Mouse (Mus musculus) liver, adult 2 months (tissue): ENCODE data around the gene Mt2. TPM values are rescaled to one million over a fixed set of nuclear protein-coding genes. Genes with fewer than 3 reads are reported as not detected.
A peak's percentile ranks its signal among the peaks of the same experiment; 100 is the strongest.

Experiments
- DNase-seq: peaks from one replicate; pipeline ENCODE4 v3.0.0-alpha.2; 2011; ENCODE audit warnings: low read depth, low spot score; ENCODE audit errors: extremely low read depth
- H3K27ac ChIP-seq: fragments of 200-500 bp; replicated peaks from 2 replicates; pipeline ENCODE4 v1.5.1; 2012; ENCODE audit warnings: low read depth, mild to moderate bottlenecking, control low read depth, inconsistent platforms, low read length; ENCODE audit not compliant: insufficient read depth
- H3K27me3 ChIP-seq: fragments of 200-500 bp; 2 replicates; pipeline ENCODE4 v1.6.1; 2012; ENCODE audit warnings: mild to moderate bottlenecking, moderate library complexity, low read length, inconsistent platforms; ENCODE audit not compliant: control insufficient read depth, insufficient read depth
- H3K36me3 ChIP-seq: fragments of 200-500 bp; 2 replicates; pipeline ENCODE4 v1.6.1; 2012; ENCODE audit warnings: low read length, inconsistent platforms; ENCODE audit not compliant: control insufficient read depth, insufficient read depth
- H3K4me1 ChIP-seq: fragments of 200-500 bp; 2 replicates; pipeline ENCODE4 v1.6.1; 2011; ENCODE audit warnings: low read length; ENCODE audit not compliant: control insufficient read depth, insufficient read depth
- H3K4me3 ChIP-seq: fragments of 200-500 bp; 2 replicates; pipeline ENCODE4 v1.5.1; 2011; ENCODE audit warnings: low read depth, mild to moderate bottlenecking, control low read depth, low read length, moderate library complexity; ENCODE audit not compliant: insufficient read depth
- H3K79me2 ChIP-seq: fragments of 200-500 bp; 2 replicates; pipeline ENCODE4 v1.6.1; 2012; ENCODE audit warnings: inconsistent platforms, mild to moderate bottlenecking, low read length, moderate library complexity; ENCODE audit not compliant: control insufficient read depth, insufficient read depth
- H3K9ac ChIP-seq: fragments of 200-500 bp; 2 replicates; pipeline ENCODE4 v1.6.1; 2012; ENCODE audit warnings: low read depth, mild to moderate bottlenecking, control low read depth, inconsistent platforms, low read length
- CTCF ChIP-seq: fragments of 200-500 bp; IDR thresholded peaks from 2 replicates; pipeline ENCODE4 v1.5.1; 2011; ENCODE audit warnings: low read depth, low read length, control low read depth
- POLR2A ChIP-seq: fragments of 200-500 bp; IDR thresholded peaks from 2 replicates; pipeline ENCODE4 v1.6.1; 2011; ENCODE audit warnings: low read length, control low read depth; ENCODE audit not compliant: insufficient read depth; ENCODE audit errors: extremely low read depth
- WGBS: fragments of 180-500 bp; shearing (Covaris S2); methylation state at CpG from one replicate; pipeline ENCODE4 v1.1.7; 2018; 5-methylcytosine and 5-hydroxymethylcytosine counted together
- polyA plus RNA-seq: library from polyadenylated mRNA; depleted of rRNA; stranded (reverse); fragments of >200 nt; gene quantifications from 2 replicates; pipeline ENCODE4 v1.2.3, GENCODE M21; 2012; rRNA removed
- total RNA-seq: library from RNA; depleted of rRNA; stranded (reverse); fragments of >200 nt; gene quantifications from 2 replicates; pipeline ENCODE4 v1.2.3, GENCODE M21; 2014; rRNA removed

The Mt2 gene
- total and polyA plus RNA-seq, 2 experiments: 9.4 to 120 TPM

DNA sequence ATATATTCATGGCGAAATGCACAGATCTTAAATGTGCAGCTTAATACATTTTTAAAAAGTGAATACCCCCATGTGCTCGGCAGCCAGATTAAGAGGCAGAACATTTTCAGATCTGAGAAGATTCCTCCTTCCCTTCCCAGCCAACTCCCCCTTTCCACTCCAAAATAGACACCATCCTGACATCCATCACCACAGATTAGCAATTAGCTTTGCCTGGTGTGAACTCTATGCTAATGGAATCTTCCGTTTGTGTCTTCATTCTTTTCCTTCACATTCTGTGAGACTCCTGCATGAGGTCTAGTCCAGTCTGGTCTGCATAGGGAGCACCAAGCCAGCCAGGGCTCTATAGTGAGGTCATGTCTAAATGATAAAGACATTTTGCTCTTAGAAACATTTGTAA, 37.8 kb downstream of the Mt2 start:
- Histone ChIP-seq H3K36me3 (no peaks in the 10 kb centered on the region), H3K4me1 (peaks cover 3% of the 10 kb centered on the region; the same call in 1 of the 2 replicates), H3K79me2 (no peaks in the 10 kb centered on the region; the same call in 1 of the 2 replicates), H3K27ac (no peak overlapping the region), H3K27me3 (no peaks in the 10 kb centered on the region), H3K4me3 (no peak overlapping the region), H3K9ac (no peak overlapping the region)
- WGBS: 78% methylated on average over 3 of the region's 3 CpGs
- no peak for TF ChIP-seq CTCF
- no peak for TF ChIP-seq POLR2A
- DNase-seq: no peak

DNA sequence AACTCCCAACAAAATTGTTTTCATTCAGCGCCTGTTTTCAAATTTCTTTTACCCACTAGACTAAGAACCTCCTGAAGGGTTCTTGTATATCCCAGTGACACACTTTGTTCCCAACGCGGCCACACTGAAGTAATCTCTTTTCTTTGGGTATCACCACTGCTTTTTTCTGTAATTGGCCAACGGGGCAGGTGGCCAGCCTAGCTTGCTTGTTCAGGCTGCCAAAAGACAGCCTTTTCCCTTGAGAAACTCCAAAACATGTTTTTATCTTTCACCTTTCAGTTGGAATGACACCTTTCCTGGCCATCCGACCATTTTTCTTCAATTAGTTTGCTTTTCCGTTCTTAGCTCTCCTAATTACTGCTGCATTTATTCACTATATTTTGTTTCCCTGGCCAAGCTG, 41.4 kb downstream of the Mt2 start:
- no peak for DNase-seq
- no peak overlapping the region for H3K4me3 ChIP-seq
- peaks cover 5% of the 10 kb centered on the region; the same call in 1 of the 2 replicates for H3K4me1 ChIP-seq
- H3K27ac ChIP-seq: peak overlapping the region; percentile 69
- H3K36me3 ChIP-seq: no peaks in the 10 kb centered on the region
- H3K79me2 ChIP-seq: peaks cover 4% of the 10 kb centered on the region
- no peaks in the 10 kb centered on the region for H3K27me3 ChIP-seq
- TF ChIP-seq CTCF (no peak), POLR2A (no peak)
- H3K9ac ChIP-seq: peak overlapping the region; percentile 68
- WGBS: 69% methylated on average over 6 of the region's 6 CpGs

DNA sequence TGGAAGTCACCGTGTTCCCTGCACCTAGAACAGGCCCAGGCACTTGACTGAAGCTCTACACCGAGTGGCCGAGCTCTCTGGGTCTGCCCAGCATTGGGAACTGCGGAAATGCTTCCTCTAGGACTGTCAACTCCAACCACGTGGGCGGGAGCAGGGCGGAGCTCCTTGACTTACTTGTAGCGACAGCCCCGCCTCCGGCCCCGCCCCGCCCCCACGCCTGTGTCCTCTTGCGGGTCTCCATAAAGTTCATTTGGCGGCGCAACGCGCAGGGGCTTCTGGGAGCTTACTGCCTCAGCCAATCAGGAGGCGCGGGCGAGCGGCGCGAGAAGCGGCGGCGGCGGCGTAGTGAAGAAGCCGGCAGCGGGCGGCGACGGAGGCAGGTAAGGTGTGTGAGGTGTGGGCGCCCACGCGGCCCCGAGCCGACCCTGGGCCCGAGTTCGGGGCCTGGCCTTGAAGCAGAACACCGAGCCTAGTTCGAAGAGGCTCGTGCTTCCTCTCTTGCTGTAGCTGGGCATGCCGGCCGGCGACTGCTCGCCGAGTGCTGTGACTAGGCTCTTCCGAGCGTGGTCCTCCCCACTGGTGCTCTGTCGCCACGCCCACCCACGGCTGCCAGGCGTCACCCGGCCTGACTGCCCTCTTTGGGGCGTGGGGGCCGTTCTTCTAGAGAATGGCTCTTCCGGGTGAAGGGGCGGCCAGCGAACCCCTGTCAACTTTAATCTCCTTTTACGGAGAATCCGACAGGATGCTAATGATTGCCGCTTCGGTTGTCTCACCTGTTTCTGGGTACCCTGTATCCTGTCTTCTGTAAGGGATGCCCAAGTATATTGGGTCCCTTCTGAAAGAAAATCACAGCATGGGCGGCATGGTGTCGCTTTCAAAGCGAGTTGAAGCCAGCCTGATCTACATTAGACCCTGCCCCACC, 42.0 kb downstream of the Mt2 start, which contains the start of gene Nup93:
TSS of gene Nup93 (plus strand) at position 313 of the 922 bp plus-strand sequence.
- Histone ChIP-seq H3K4me3 (peak within 1 kb of the TSS; percentile 87), H3K27me3 (no peaks in the 10 kb centered on the region), H3K27ac (peak within 1 kb of the TSS; percentile 69), H3K9ac (peak within 1 kb of the TSS; percentile 76), H3K4me1 (peaks cover 5% of the 10 kb centered on the region; the same call in 1 of the 2 replicates), H3K36me3 (no peaks in the 10 kb centered on the region), H3K79me2 (peaks cover 4% of the 10 kb centered on the region)
- TF ChIP-seq POLR2A: no peak
- no peak for TF ChIP-seq CTCF
- under 1% methylated on average over 68 of the region's 68 CpGs for WGBS
- DNase-seq: peak; percentile 89

Other genes starting within 250 kb of the Mt2 start
- 239 and 281 TPM in 2 replicates for gene Amfr, start 159.8 kb upstream of the Mt2 start, total RNA-seq
- gene Amfr, start 159.8 kb upstream of the Mt2 start, polyA plus RNA-seq: 263 and 284 TPM in 2 replicates
- 16.7 and 24.0 TPM in 2 replicates for gene Nudt21, start 135.6 kb upstream of the Mt2 start, total RNA-seq
- gene Nudt21, start 135.6 kb upstream of the Mt2 start, polyA plus RNA-seq: 26.9 and 31.4 TPM in 2 replicates
- 7.2 and 8.0 TPM in 2 replicates for gene Ogfod1, start 135.5 kb upstream of the Mt2 start, total RNA-seq
- gene Ogfod1, start 135.5 kb upstream of the Mt2 start, polyA plus RNA-seq: 3.3 and 4.1 TPM in 2 replicates
- gene Bbs2, start 73.7 kb upstream of the Mt2 start, total RNA-seq: 2.5 and 2.9 TPM in 2 replicates
- gene Bbs2, start 73.7 kb upstream of the Mt2 start, polyA plus RNA-seq: 2.2 and 3.0 TPM in 2 replicates
- gene Mt4, start 35.5 kb upstream of the Mt2 start, total RNA-seq: not detected in 2 replicates
- gene Mt4, start 35.5 kb upstream of the Mt2 start, polyA plus RNA-seq: not detected in 2 replicates
- gene Mt3, start 20.1 kb upstream of the Mt2 start, total RNA-seq: not detected in 2 replicates
- gene Mt3, start 20.1 kb upstream of the Mt2 start, polyA plus RNA-seq: 0.21 TPM in 1 of 2 replicates, not detected in the other
- 270 and 333 TPM in 2 replicates for gene Mt1, start 6.4 kb downstream of the Mt2 start, total RNA-seq
- gene Mt1, start 6.4 kb downstream of the Mt2 start, polyA plus RNA-seq: 388 and 1,689 TPM in 2 replicates
- gene Nup93, start 41.9 kb downstream of the Mt2 start, total RNA-seq: 2.3 and 3.2 TPM in 2 replicates
- gene Nup93, start 41.9 kb downstream of the Mt2 start, polyA plus RNA-seq: 3.4 and 4.6 TPM in 2 replicates
- gene Slc12a3, start 156.5 kb downstream of the Mt2 start, total RNA-seq: 0.18 and 0.47 TPM in 2 replicates
- gene Slc12a3, start 156.5 kb downstream of the Mt2 start, polyA plus RNA-seq: 0.04 and 0.05 TPM in 2 replicates
- gene Herpud1, start 213.8 kb downstream of the Mt2 start, total RNA-seq: 575 and 759 TPM in 2 replicates
- 421 and 468 TPM in 2 replicates for gene Herpud1, start 213.8 kb downstream of the Mt2 start, polyA plus RNA-seq